Mouse (Mus musculus): ENCODE data around the gene Bcl6b.

The Bcl6b gene

GRCm38 (mm10) chr11:70229260-70230010 lies at the start of gene Bcl6b:
Gene Bcl6b (minus strand): TSS chr11:70229798.
- peak in 1 of 2 experiments; percentile 8 for DNase-seq (ENCODE audit: low spot score in 2 of 2)

GRCm38 (mm10) chr11:70278961-70279360 lies 49.4 kb upstream of the Bcl6b start:
- DNase-seq (ENCODE audit: low spot score in 2 of 2), result peak in 1 of 2 experiments; percentile 7

GRCm38 (mm10) chr11:70271641-70272040 lies 42.0 kb upstream of the Bcl6b start:
- DNase-seq (ENCODE audit: low spot score in 2 of 2), result no peak

- DNase-seq (ENCODE audit: low spot score in 2 of 2), result no peak
Measured at GRCm38 (mm10) chr11:70266405-70266804, 36.8 kb upstream of the Bcl6b start.

- no peak for DNase-seq (ENCODE audit: low spot score in 2 of 2)
Measured at GRCm38 (mm10) chr11:70265819-70266218, 36.2 kb upstream of the Bcl6b start.

- DNase-seq (ENCODE audit: low spot score in 2 of 2), result no peak
Measured at GRCm38 (mm10) chr11:70265252-70265651, 35.7 kb upstream of the Bcl6b start.

GRCm38 (mm10) chr11:70259035-70259434 lies 29.4 kb upstream of the Bcl6b start:
- no peak for DNase-seq (ENCODE audit: low spot score in 2 of 2)

- DNase-seq (ENCODE audit: low spot score in 2 of 2), result no peak
Measured at GRCm38 (mm10) chr11:70254931-70255531, 25.4 kb upstream of the Bcl6b start, which contains the start of gene Alox12. Gene Alox12 (minus strand): TSS chr11:70255353.

GRCm38 (mm10) chr11:70254337-70254736 lies 24.7 kb upstream of the Bcl6b start:
- DNase-seq (ENCODE audit: low spot score in 2 of 2), result no peak

GRCm38 (mm10) chr11:70251853-70252252 lies 22.3 kb upstream of the Bcl6b start:
- DNase-seq (ENCODE audit: low spot score in 2 of 2), result no peak

GRCm38 (mm10) chr11:70250150-70250549 lies 20.6 kb upstream of the Bcl6b start:
- DNase-seq (ENCODE audit: low spot score in 2 of 2), result no peak

GRCm38 (mm10) chr11:70247136-70247845 lies 17.7 kb upstream of the Bcl6b start:
- peak in 1 of 2 experiments; percentile 72 for DNase-seq (ENCODE audit: low spot score in 2 of 2)

- DNase-seq (ENCODE audit: low spot score in 2 of 2), result no peak
Measured at GRCm38 (mm10) chr11:70242591-70242990, 13.0 kb upstream of the Bcl6b start.

- DNase-seq (ENCODE audit: low spot score in 2 of 2), result peak in 1 of 2 experiments; percentile 73
Measured at GRCm38 (mm10) chr11:70239541-70240279, 10.1 kb upstream of the Bcl6b start, which contains the start of the genes Gm21988 and Rnasek. Gene Gm21988 (minus strand): TSS chr11:70239830. Gene Rnasek (minus strand): TSS chr11:70239842.

- DNase-seq (ENCODE audit: low spot score in 2 of 2), result no peak
Measured at GRCm38 (mm10) chr11:70238591-70239440, 9.2 kb upstream of the Bcl6b start.

- peak; percentile 97 to 99 for DNase-seq (ENCODE audit: low spot score in 2 of 2)
Measured at GRCm38 (mm10) chr11:70237457-70238167, 8.0 kb upstream of the Bcl6b start, which contains the start of gene 0610010K14Rik. Gene 0610010K14Rik (minus strand): TSS chr11:70237914.

- no peak for DNase-seq (ENCODE audit: low spot score in 2 of 2)
Measured at GRCm38 (mm10) chr11:70236717-70237116, 7.1 kb upstream of the Bcl6b start.

- no peak for DNase-seq (ENCODE audit: low spot score in 2 of 2)
Measured at GRCm38 (mm10) chr11:70235254-70235900, 5.8 kb upstream of the Bcl6b start.

- no peak for DNase-seq (ENCODE audit: low spot score in 2 of 2)
Measured at GRCm38 (mm10) chr11:70234497-70234896, 4.9 kb upstream of the Bcl6b start.

Measured in cerebellum, postnatal 4 days (tissue).